8 mouse cellular contexts compared by ENCODE assay signal in genomic region chr8:124658415-124658814, GRCm38 (mm10). TPM values are rescaled to one million over a fixed set of nuclear protein-coding genes. Genes with fewer than 3 reads are reported as not detected.
DNase-seq lines count a peak whose midpoint lies in the region; ATAC-seq and TF ChIP-seq lines count a peak whose summit lies in the region.

No protein-coding gene starts in this region.

- peaks cover 40% of the 10 kb centered on the region for H3K4me1 ChIP-seq in limb, embryonic 14.5 days (ENCODE audit: control insufficient read depth, insufficient read depth, low read length)
- peaks cover 58% of the 10 kb centered on the region for H3K4me1 ChIP-seq in limb, embryonic 10.5 days
- peaks cover 94% of the 10 kb centered on the region for H3K4me1 ChIP-seq in erythroblast, embryonic 14.5 days (ENCODE audit: control insufficient read depth)
- peaks cover 51% of the 10 kb centered on the region for H3K4me1 ChIP-seq in intestine, embryonic 14.5 days (replicated peaks; ENCODE audit: control insufficient read depth, insufficient read depth, low read length)

- no peak overlapping the region for H3K4me3 ChIP-seq in limb, embryonic 14.5 days (replicated peaks; ENCODE audit: low read length)
- no peak overlapping the region for H3K4me3 ChIP-seq in limb, embryonic 10.5 days
- peak overlapping the region; percentile 53 for H3K4me3 ChIP-seq in erythroblast, embryonic 14.5 days (replicated peaks)
- H3K4me3 ChIP-seq in intestine, embryonic 14.5 days (ENCODE audit: low read depth, low read length) = no peak overlapping the region

- no peaks in the 10 kb centered on the region for H3K27me3 ChIP-seq in limb, embryonic 14.5 days (ENCODE audit: control insufficient read depth, insufficient read depth, low read length)
- no peaks in the 10 kb centered on the region for H3K27me3 ChIP-seq in limb, embryonic 10.5 days (ENCODE audit: low read depth, poor library complexity, severe bottlenecking)
- H3K27me3 ChIP-seq in erythroblast, embryonic 14.5 days (ENCODE audit: control insufficient read depth) = no peaks in the 10 kb centered on the region
- no peaks in the 10 kb centered on the region for H3K27me3 ChIP-seq in intestine, embryonic 14.5 days (replicated peaks; ENCODE audit: control insufficient read depth, insufficient read depth, low read length)

- H3K9ac ChIP-seq in limb, embryonic 14.5 days (ENCODE audit: low read depth, low read length, severe bottlenecking) = no peak overlapping the region
- H3K9ac ChIP-seq in intestine, embryonic 14.5 days (ENCODE audit: low read length) = no peak overlapping the region

- peak; percentile 28 for DNase-seq in limb, embryonic 14.5 days (ENCODE audit: low spot score)
- DNase-seq in limb, embryonic 10.5 days (ENCODE audit: low spot score) = no peak
- DNase-seq in adrenal gland, postnatal 10 days = peak; percentile 88
- peak; percentile 64 for DNase-seq in intestine, embryonic 14.5 days (ENCODE audit: low spot score)
- DNase-seq in lung, postnatal 14 days = peak; percentile 58
- DNase-seq in urinary bladder, postnatal 14 days (ENCODE audit: low spot score) = peak; percentile 85
- DNase-seq in frontal cortex, postnatal 36 days (ENCODE audit: low spot score in 2 of 2) = no peak

- no peak for ATAC-seq in limb, embryonic 14.5 days (ENCODE audit: low FRiP score, low read depth)
- ATAC-seq in intestine, embryonic 14.5 days (replicated peaks; ENCODE audit: low FRiP score, low TSS enrichment, low read depth) = 0 out of 2 replicates have a peak, but pooled peaks have one; percentile 17

- H3K36me3 ChIP-seq in limb, embryonic 14.5 days (ENCODE audit: control insufficient read depth, insufficient read depth, low read length) = peaks cover 23% of the 10 kb centered on the region
- H3K36me3 ChIP-seq in limb, embryonic 10.5 days = peaks cover 23% of the 10 kb centered on the region
- H3K36me3 ChIP-seq in erythroblast, embryonic 14.5 days (ENCODE audit: control insufficient read depth) = peaks cover 63% of the 10 kb centered on the region
- 0 out of 2 replicates have a peak, but pooled peaks cover 4% of the 10 kb centered on the region for H3K36me3 ChIP-seq in intestine, embryonic 14.5 days (ENCODE audit: control insufficient read depth, insufficient read depth, low read length)

- H3K4me2 ChIP-seq in limb, embryonic 14.5 days (replicated peaks; ENCODE audit: low read depth, low read length, severe bottlenecking) = no peak overlapping the region
- H3K4me2 ChIP-seq in intestine, embryonic 14.5 days (ENCODE audit: low read length) = no peak overlapping the region

- no peaks in the 10 kb centered on the region for H3K9me3 ChIP-seq in limb, embryonic 14.5 days (ENCODE audit: control insufficient read depth, low read length)
- H3K9me3 ChIP-seq in limb, embryonic 10.5 days (replicated peaks) = no peaks in the 10 kb centered on the region
- H3K9me3 ChIP-seq in erythroblast, embryonic 14.5 days (ENCODE audit: control insufficient read depth, low read length) = no peaks in the 10 kb centered on the region
- H3K9me3 ChIP-seq in intestine, embryonic 14.5 days (ENCODE audit: control insufficient read depth, low read length) = no peaks in the 10 kb centered on the region

- no peak overlapping the region for H3K27ac ChIP-seq in limb, embryonic 14.5 days (replicated peaks; ENCODE audit: low read depth, low read length)
- H3K27ac ChIP-seq in limb, embryonic 10.5 days = no peak overlapping the region
- H3K27ac ChIP-seq in intestine, embryonic 14.5 days (ENCODE audit: low read depth) = peak overlapping the region; percentile 23; the same call in 1 of the 2 replicates

- WGBS in limb, embryonic 14.5 days = 53% methylated on average over 2 of the region's 2 CpGs
- 83% methylated on average over 2 of the region's 2 CpGs for WGBS in limb, embryonic 10.5 days
- 36% methylated on average over 2 of the region's 2 CpGs for WGBS in intestine, embryonic 14.5 days

- TF ChIP-seq POLR2A in limb, embryonic 14.5 days (IDR thresholded peaks at IDR 0.05; ENCODE audit: borderline replicate concordance, extremely low read depth, insufficient read depth, insufficient read length) = no peak

RNA-seq across cellular contexts. Expression of gene 2310022B05Rik, which starts 4.8 kb away (rescaled TPM):
- 89.4 and 105 TPM in 2 replicates for polyA plus RNA-seq in limb, embryonic 14.5 days (2012; rRNA removed)
- polyA plus RNA-seq in limb, embryonic 14.5 days (2014; fragmentation: Nextera tagmentation; extraction: Ambion mirVana) = 50.7 and 53.9 TPM in 2 replicates
- 22.7 and 23.5 TPM in 2 replicates for polyA plus RNA-seq in limb, embryonic 10.5 days (2016; fragmentation: Nextera tagmentation; extraction: Ambion mirVana)
- total RNA-seq in adrenal gland, postnatal 10 days (2021) = 10 to 100 TPM; 42.5 to 43.2 TPM
- polyA plus RNA-seq in erythroblast, embryonic 14.5 days (2012) = 3.5 TPM in 2 replicates
- 37.6 and 38.1 TPM in 2 replicates for polyA plus RNA-seq in intestine, embryonic 14.5 days (2014; fragmentation: Nextera tagmentation; extraction: Ambion mirVana)

Comparison
In these comparisons a context has a peak if more than half of its experiments do, and no peak if none do; other contexts are left out.
1. DNase-seq: peak in limb, embryonic 14.5 days (single experiment), adrenal gland, postnatal 10 days (single experiment), intestine, embryonic 14.5 days (single experiment), lung, postnatal 14 days (single experiment) and urinary bladder, postnatal 14 days (single experiment); none in limb, embryonic 10.5 days (single experiment) and frontal cortex, postnatal 36 days (0 of 2).